Mouse (Mus musculus) cerebellum, adult 2 months (tissue): Measurements from ENCODE around the gene Cnn3.

Experiments used
- CTCF ChIP-seq: fragments of 200-500 bp; IDR thresholded peaks from 2 replicates; pipeline ENCODE4 v1.5.1; 2011; ENCODE audit warnings: low read depth, mild to moderate bottlenecking, control low read depth, low read length, moderate library complexity, borderline replicate concordance; ENCODE audit not compliant: insufficient read depth
- POLR2A ChIP-seq: fragments of 200-500 bp; IDR thresholded peaks from 2 replicates; pipeline ENCODE4 v1.6.1; 2011; ENCODE audit warnings: low read length, control low read depth, borderline replicate concordance; ENCODE audit not compliant: insufficient read depth

DNA sequence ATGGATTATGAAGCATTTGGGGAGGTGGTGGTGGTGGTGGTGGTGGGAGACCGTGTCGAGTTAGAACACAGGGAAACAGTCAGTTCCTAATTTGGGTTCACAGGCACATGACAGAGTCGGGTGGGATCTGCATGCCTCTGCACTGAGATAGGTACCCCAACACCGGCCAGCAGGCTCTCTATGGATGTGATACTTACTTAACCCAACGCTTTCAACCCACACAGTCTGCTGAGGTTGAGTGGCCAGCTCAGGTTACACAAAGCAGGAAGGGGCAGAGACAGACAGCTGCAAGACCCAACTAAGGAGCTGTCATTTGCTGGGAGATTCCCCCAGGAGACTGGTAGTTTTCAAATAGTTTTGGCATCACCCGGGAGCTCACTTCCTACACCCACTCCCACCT lies 55.3 kb downstream of the Cnn3 start:
- TF ChIP-seq POLR2A (no peak), CTCF (no peak)
